Mouse (Mus musculus): Measurements from ENCODE around the gene Nrm.

Nrm gene

DNA sequence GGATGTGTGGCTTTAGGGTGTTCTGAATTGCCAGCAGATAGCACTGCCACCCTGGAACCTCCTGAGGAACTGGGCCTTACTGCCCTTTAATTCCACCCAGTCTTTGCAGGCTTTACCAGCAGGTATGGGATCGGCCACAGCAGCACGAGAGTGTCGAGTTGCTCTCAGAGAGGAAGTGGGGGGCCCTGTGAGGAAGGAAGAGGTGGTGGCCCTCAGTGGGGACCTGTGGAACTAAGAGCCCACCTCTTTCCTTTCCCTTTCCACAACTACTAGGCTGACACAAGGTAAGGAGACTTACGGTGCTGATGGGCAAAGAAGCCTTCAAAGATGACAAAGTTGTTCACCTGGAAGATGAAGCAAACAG, 42.9 kb downstream of the Nrm start:
- no peak for DNase-seq (ENCODE audit: low read depth, low spot score)

DNA sequence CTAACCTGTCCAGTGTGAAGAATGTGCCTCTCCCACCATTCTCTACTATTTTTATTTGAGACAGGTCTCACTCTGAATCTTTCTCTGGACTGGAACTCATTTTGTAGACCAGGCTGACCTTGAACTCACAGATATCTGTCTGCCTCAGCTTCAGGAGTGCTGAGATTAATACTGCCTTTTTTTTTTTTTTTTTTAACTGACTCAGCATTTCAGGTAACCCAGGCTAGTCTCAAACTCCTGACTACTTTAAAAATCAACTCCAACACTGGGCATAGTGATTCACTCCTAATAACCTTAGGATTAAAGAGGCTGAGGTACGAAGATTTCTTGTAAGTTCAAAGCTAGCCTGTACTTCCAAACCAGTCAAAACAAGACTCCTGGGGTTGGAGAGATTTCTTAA, 44.5 kb downstream of the Nrm start:
- DNase-seq (ENCODE audit: low read depth, low spot score), result no peak

- no peak for DNase-seq (ENCODE audit: low read depth, low spot score)
Observed at GRCm38 (mm10) chr17:35907609-35908008, 46.5 kb downstream of the Nrm start.

- no peak for DNase-seq (ENCODE audit: low read depth, low spot score)
Observed at GRCm38 (mm10) chr17:35909186-35909918, 48.2 kb downstream of the Nrm start.

GRCm38 (mm10) chr17:35909919-35910369, 48.8 kb downstream of the Nrm start, which contains the start of gene Atat1:
Atat1 (minus strand) TSS chr17:35910075.
- peak; percentile 79 for DNase-seq (ENCODE audit: low read depth, low spot score)

DNA sequence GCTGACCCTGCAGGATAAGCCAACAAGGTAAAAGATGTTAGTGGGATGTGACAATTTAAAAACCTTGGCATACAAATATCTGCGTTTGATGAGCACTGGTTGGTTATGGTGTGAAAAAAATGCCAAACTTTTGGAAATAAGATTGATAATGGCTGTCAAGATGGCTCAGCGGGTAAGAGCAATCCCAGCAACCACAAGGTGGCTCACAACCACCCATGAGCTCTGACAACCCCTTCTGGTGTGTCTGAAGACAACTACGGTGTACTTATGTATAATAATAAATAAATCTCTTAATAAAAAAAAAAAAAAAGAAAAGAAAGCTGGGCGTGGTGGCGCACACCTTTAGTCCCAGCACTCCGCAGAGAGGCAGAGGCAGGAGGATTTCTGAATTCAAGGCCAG, 53.9 kb downstream of the Nrm start:
- no peak for DNase-seq (ENCODE audit: low read depth, low spot score)

Data from WW6 (cell line).